Mouse (Mus musculus) spleen, postnatal 36 days (tissue): ENCODE measurements around the gene Dock6.
A peak's percentile ranks its signal among the peaks of the same experiment; 100 is the strongest.
"Not testable (repeated sequence)": the region's sequence is repeated elsewhere in the genome, so short reads cannot be mapped to it uniquely, and the experiment has no call there.

Experiments
- DNase-seq, 2 experiments: peaks; one replicate each; pipeline ENCODE4 v3.0.0; 2022; ENCODE audit warnings: low spot score in 2 of 2, mixed read lengths in 1 of 2

Dock6 gene

GRCm38 (mm10) chr9:21852128-21853091 is at the start of gene Dock6:
Gene Dock6 (minus strand): TSS chr9:21852635.
- peak; percentile 73 for DNase-seq

DNA sequence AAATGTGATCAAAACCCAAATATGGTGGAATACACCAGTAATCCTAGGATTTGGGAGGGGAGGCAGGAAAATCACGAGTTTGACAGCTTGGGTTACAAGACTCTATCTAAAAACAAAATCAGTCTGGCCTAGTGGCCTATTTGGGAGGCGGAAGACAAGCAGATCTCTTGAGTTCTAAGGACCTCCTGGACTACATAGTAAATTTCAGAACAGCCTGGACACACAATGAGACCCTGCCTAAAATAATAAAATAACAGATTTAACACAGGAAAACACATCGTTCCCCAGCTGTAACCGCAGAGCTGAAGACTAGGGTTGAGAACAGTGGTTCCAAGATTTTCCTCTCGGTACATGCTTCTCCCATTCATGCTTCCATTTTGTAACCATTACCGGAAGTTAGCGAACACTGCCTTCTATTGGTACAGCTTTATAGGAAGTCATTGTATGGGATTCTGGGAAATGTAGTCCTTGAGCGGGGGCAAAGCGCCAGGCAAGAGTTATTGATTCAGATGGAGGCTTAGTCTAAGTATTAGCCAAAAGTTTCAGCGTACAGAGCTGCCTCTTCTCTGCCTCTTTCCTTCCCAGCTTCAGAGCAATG is 48.9 kb upstream of the Dock6 start:
- peak; percentile 35 to 63 for DNase-seq

DNA sequence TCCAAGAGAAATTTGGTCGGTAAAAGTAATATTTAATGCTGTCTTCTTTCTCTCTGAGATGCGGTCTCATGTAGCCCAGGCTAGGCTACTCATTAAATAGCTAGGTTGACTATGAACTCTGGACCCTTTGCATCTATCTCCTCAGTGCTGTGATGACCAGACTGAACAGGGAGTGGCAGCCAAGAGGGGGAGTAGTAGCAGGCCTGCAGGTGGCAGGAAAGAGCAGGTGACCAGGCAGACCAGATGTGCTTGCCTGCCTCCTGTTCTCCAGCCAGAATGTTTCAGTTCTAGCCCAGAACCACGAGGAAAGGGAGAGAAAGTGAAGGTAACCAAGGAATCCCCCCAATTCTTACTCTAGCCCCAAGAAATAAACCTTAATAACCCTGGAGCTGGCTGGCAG is 36.8 kb upstream of the Dock6 start:
- DNase-seq = no peak

DNA sequence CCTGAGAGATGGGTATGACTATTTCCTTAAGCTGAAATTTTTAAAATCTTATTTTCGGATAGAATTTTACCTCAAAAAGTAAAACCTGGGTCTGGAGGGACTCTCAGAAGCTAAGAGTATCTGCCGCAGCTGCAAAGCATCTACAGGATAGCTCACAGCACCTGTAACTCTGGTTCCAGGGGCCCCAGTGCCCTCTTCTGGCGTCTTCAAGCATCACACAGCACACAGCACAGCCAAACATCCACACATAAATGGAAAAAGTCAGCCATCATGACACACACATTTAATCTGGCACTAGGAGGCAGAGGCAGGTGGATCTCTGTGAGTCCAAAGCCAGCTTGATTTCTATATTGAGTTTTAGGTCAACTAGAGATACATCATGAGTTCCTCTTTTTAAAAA is 24.2 kb upstream of the Dock6 start:
- no peak for DNase-seq

- DNase-seq = no peak
Observed at GRCm38 (mm10) chr9:21872204-21872603, 19.8 kb upstream of the Dock6 start.

DNA sequence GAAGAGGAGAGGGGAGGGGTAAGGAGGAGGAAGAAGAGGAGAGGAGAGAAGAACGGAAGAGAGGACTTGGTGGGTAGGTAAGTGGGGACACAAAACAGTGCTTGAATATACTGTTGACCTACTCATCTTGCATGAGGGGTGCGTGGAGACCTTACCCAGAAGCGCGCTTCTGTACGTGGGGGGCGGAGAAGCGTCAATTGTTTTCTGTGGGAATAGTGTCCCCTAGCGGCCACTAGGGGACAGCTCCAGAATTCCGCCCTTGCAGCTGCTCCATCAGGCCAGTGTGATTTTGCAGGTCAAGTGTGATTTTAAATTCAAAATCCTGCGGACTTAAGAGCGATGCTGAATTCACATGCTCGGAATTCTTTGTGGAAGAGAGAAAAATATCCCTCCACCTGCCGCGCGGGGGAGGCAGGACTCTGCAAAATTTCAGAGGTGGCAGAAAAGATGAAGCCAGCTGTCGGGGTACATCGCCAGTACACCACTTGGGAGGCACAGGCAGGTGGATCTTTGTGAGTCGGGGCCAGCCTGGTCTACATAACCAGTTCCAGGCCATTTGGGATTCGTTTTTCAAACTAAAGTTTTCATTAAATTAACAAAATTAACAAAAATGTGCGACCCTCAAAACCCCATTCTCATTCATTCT is 18.6 kb upstream of the Dock6 start:
- DNase-seq = no peak

DNA sequence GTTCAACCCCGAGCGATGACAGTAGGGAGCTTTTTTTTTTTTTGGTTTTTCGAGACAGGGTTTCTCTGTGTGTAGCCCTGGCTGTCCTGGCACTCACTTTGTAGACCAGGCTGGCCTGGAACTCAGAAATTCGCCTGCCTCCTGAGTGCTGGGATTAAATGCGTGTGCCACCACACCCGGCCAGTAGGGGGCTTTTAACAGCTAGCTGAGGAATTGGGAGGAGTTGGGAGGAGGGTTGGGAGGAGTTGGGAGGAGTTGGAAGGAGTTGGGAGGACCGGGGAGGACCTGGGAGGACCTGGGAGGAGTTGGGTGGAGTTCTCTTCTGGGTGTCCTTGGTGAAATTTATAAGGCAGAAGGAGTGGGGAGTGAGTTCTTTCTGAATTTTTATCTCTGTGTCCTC is 16.9 kb upstream of the Dock6 start:
- not testable (repeated sequence) for DNase-seq

GRCm38 (mm10) chr9:21867726-21868125 is 15.3 kb upstream of the Dock6 start:
- no peak for DNase-seq

DNA sequence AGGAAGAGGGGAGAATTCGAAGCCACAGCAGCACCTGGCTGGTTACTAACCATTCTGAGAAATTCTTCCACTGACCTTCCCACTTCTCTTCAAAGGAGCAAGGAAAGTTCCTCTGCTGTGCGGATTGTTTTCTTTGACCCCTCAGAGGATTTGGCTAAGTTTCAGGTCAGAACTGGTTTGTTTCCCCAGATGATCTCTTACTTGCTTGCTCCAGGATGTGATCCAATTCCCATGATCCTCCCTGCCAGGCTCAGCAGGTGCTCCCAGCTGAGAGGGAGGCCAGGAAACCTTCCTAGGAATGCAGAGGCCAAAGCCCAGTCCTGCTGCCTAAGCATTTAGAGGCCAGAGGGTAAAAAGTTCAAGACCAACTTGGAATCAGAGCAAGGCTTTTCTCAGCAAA is 14.2 kb upstream of the Dock6 start:
- no peak for DNase-seq

GRCm38 (mm10) chr9:21865673-21866398 is 13.4 kb upstream of the Dock6 start:
- DNase-seq = no peak

DNA sequence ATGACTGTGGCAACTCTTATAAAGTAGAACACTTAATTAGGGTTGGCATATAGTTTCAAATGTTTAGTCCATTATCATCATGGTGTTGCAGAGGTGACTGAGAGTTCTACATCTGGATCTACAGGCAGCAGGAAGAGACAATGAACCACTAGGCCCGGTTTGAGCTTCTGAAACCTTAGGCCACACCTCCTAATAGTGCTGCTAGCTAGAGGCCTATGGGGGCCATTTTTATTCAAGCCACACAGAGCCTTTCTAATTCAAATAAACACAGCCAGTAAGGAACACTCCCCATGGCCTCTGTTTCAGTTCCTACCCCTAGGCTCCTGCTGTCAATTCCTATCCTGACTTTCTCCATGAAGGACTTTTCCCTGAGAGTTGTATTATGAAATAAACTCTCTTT is 9.7 kb upstream of the Dock6 start:
- DNase-seq = no peak

GRCm38 (mm10) chr9:21860349-21860748 is 7.9 kb upstream of the Dock6 start:
- DNase-seq = not testable (repeated sequence)

DNA sequence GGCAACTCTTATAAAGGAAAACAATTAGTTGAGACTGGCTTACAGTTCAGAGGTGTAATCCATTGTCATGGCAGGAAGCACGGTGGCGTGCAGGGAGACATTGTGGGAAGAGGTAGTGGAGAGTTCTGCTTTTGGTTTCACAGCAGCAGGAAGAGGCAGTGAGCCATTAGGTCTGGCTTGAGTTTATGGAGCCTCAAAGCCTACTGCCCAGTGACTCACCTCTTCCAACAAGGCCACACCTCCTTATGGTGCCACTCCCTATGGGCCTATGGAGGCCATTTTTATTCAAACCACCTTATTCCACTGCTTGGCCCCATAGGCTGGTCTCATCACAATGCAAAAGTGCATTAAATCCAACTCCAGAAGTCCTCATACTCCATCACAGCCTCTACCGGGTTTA is 7.2 kb upstream of the Dock6 start:
- DNase-seq = no peak

DNA sequence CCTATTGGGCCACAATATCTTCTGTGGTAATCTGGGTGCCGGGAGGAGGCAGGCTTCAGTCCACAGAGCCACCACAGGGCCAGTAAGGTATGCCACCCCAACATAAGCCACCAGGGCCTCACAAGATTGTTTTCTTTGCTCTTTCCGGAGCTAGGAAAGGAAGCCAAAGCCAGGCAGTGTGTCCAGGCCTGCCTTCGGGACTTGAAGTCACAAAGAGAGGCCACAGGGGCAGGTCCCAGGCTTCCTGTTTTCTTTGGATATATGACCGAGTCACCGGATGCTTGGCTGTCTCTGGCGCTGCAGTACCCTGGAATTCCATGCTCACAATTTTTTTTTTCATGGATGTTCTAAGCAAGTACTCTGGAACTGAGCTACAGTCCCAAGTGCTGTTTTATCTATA is 5.6 kb upstream of the Dock6 start:
- DNase-seq = no peak

DNA sequence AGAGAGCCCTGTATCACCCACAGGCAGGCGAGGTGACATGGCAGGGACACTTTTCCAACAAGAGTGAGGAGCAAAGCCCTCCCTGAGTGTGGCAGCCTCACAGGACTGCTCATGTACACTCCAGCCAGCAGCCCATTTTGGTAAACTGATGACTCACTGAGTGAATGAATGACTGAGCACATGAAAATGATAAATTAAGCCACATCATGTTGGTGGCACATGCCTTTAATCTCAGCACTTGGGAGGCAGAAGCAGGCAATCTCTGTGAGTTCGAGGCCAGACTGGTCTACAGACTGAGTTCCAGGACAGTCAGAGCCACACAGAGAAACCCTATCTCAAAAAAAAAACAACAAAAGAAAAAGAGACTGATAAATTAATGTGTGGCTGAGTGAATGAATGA is 5.1 kb upstream of the Dock6 start:
- DNase-seq = no peak

DNA sequence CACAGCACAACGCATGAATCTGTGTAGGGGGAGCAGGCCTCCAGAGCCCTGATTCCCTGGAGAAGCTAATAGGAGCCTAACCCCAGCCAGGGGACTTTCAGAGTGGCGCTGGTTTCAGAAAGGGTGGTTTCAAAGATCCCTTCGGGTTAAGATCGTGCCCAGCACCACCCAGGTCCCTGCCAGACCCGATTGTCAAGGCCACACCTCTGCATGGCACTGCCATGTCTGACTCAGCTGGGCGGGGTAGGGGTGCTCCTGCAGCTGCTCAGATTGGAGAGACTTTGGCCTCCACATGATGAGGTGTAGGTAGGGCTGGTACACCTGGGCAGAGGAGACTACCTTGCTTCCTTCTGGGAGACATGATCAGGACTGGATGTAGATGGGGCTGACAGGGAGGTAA is 2.5 kb upstream of the Dock6 start:
- no peak for DNase-seq

- DNase-seq = no peak
Observed at GRCm38 (mm10) chr9:21853961-21854360, 1.5 kb upstream of the Dock6 start.

DNA sequence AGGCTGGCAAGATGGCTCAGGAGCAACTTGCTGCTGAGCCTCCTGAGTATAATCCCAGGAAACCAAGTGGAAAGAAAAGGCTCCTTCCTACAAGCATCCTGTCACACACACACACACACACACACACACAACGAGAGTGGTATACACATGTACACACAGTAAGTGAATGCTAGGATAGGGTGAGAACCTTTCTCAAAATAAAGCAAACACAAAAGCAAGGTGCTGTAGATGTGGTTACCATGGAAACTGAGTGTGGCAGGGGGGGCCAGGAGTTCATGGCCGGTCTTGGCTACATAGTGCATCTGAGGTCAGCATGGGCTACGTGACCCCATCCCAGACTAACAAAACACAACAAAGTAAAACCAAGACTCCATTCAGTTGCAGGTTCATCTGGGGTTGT is 1.4 kb downstream of the Dock6 start:
- DNase-seq = no peak

DNA sequence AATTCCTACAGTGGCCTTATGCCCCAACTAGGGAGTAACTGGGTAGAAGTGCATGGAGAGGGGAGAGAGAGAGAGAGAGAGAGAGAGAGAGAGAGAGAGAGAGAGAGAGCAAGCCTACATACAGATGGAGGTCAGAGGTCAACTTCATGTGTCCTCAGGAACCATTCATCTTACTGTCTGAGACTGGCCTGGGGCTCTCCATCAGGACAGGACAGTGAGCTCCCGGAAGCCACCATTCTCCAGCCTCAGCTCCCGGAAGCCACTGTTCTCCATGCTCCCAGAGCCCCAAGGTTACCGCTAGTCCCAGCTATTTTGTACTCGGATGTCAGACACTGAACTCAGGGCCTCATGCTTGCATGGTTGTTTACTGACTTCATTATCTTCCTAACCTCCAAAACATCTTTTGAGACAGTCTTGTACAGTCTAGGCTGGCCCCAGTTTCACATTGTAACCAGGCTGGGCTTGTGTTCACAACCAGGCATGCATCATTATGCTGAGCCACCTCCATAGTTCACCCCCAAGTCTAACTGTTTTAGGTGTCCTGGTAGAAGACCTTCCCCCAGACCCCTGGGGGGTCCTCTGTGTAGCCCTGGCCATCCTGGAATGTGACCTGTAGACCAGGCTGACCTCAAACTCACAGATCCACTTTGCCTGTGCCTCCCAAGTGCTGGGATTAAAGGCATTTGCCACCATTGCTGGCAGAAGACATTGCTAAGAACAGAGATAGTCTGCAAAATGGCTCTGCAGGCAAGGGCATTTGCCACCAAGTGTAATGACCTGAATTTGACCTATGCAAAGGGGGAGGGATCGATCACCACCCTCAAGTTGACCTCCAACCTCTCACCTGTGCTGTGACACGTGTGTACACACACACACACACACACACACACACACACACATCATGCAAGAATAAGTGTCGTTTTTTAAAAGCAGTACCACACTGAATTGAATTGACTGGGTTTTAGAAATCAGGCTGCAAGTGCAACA is 2.5 kb downstream of the Dock6 start:
- DNase-seq = no peak

- no peak for DNase-seq
Observed at GRCm38 (mm10) chr9:21847926-21848325, 4.5 kb downstream of the Dock6 start.

- no peak for DNase-seq
Observed at GRCm38 (mm10) chr9:21847425-21847824, 5.0 kb downstream of the Dock6 start.
